Mouse (Mus musculus) forelimb bud, embryonic 11.5 days (tissue): ENCODE measurements at regions not wholly inside any gene's neighbourhood (a gene's known extent, or its start where the extent isn't known, plus 50 kb on each side); places are given as distances from the start of the nearest gene placed in this dataset.

Experiments
- DNase-seq: peaks from one replicate; pipeline ENCODE4 v3.0.0-alpha.2; 2012; ENCODE audit warnings: low read depth, low spot score

DNA sequence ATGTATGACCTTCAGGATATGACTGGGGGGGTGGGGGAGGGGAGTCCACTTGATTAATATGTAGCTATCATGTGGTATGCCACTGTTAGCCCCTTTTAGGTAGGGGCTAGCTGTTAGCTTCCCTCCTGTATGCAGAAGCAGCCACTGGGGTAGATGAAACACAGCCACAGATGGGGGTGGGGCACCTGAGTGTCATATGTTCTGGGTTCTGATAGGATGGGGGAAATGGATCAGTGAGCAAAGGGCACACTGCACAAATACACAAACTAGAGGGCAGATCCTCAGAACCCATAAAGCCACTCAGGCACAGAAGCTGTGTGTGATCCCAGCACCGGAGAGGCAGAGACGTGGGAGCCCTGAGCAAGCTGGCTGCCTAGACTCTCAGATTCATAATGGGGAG lies 107.4 kb upstream of the Hs6st1 start:
- no peak for DNase-seq

- no peak for DNase-seq
Measured at GRCm38 (mm10) chr1:35961923-35962322, 106.3 kb upstream of the Hs6st1 start.

DNA sequence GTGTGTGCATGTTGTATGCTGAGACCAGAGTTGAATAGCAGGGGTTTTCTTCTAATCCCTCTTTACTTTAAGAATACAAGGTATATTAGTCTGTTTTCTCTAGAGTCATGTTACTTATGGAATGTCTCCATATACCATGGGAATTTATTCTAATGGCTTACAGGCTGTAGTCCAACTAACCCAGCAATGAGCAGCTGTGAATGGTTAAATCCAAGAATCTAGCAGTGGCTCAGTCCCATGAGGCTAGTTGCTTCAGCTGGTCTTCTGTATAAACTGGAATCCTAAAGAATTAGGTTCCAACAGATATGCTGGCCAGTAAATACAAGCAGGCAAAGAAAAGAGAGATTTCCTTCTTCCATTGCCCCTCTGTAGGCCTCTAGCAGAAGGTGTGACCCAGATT lies 99.7 kb upstream of the Hs6st1 start:
- DNase-seq = peak; percentile 20

DNA sequence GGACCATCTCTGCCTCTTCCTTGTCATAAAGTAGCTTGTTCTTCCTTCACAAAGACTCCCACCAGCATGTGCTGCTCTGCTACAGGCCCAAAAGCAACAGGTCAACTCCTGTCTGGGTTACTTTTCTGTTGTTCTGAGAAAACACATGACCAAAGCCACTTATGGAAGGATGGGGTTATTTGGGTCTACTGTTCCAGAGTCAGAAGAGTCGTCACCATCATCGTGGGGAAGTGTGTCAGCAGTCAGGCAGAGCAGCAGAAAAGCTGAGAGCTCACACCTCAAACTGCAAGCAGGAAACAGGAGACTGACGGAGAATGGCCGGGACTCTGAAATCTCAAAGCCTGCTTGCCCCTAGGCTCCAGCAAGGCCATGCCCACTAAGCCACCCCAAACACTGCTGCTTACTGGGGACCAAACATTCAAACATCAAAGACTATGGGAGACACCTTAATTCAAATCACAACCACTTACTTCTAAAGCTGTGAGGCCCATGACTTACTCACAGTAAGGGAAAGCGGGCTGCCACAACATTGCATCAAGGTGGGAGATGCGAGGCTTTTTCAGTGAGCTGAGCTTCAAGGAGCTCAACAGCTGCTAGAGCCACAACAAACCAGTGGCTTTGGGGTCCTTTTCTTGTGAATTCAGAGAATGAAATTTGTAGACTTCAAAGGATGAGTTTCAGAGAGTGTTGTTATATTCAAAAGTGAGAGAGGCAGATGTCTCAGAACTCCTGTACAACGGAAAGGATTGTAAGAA lies 96.6 kb upstream of the Hs6st1 start:
- no peak for DNase-seq

DNA sequence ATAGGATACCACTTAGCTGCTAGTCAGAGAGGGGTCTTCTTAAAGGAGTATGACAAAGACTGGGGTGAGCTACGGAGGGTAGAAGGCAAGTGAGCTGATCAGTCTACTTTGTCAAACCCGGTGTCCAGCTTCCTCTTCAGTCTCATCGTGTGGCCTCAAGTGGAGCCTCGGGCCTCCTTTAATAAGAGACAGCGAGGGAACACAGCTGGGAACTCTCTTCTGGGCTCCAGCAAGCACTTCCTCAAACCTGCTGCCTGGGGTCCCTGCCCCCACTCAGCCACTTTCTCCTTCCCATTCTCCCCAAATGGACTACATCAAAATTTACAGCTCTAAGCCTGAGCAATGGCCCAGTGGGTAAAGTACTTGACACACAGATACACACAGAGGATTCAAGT lies 96.0 kb upstream of the Hs6st1 start:
- DNase-seq = no peak

DNA sequence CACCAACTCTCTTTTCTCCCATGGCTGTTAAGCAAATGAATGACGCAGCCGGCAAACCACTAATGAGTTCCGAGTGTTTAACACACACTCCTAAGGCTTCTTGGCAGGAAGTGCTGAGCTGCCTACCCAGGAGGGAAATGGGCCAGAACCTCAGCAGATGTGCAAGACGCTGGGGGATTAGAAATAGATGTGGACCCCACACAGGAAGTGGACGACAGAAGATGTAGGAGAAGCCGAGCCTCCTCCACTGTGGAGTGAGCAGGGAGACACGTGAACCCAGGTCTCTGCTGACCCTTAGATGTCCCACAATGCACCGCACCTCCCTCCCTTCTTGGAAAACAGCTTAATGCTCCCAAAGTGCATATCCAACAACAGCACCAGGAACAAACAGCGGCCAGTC lies 94.8 kb upstream of the Hs6st1 start:
- no peak for DNase-seq

GRCm38 (mm10) chr1:35975611-35976208 lies 92.5 kb upstream of the Hs6st1 start:
- no peak for DNase-seq

DNA sequence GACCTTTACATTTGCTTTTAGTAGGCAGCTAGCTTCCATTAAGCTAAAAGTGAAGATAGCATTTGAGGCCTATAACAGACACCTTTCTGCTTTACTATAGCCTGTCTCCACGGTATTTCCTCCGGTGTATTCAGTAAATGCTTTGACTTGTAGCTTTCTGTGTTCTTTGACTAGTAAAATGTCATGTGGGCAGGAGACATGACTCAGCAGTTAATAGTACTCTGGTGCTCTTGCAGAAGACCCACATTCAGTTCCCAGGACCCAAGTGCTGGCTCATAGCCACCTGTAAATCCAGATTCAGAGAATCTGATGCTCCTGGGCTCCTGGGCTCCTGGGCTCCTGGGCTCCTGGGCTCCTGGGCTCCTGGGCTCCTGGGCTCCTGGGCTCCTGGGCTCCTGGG lies 91.7 kb upstream of the Hs6st1 start:
- DNase-seq = no peak

- DNase-seq = no peak
Measured at GRCm38 (mm10) chr1:35978116-35978515, 90.1 kb upstream of the Hs6st1 start.

DNA sequence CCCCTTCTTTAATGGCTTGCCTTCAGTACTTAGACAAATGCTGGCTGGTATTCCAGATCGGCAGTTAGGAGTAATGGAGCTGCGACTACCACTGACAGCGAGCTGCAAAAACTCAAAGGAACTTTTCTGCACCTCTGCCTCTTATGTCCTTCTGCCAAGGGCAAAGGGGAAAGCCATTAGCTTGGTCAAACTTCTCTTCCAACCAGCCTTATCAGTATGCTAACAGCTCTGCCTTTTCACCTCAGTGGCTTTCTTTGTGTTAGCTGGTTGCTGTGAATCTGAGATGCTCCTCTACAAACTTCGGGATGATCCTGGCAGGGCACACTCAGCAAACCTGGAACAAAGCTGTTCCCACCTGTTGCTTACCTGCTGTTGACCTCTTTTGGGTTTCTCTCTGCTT lies 89.4 kb upstream of the Hs6st1 start:
- no peak for DNase-seq

GRCm38 (mm10) chr1:35981226-35981625 lies 87.0 kb upstream of the Hs6st1 start:
- no peak for DNase-seq

DNA sequence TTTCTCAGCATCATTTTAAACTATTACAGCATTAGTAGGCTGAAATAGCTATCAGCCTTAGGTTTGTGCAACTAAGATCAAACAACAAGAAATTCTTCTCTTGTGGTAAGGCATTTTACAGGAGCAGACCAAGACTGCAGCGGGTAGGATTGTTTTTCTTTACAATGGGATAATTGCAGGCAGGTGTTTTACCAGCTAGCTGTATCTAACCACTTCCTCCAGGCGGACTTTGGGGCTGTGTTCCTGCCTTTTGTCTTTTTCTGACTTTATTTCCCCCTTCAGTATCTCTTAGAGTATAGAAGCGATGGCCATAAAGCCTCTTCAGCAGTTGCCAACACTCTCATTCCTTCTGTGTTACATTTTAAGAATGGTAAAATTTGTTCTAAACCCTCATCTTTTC lies 84.8 kb upstream of the Hs6st1 start:
- no peak for DNase-seq

DNA sequence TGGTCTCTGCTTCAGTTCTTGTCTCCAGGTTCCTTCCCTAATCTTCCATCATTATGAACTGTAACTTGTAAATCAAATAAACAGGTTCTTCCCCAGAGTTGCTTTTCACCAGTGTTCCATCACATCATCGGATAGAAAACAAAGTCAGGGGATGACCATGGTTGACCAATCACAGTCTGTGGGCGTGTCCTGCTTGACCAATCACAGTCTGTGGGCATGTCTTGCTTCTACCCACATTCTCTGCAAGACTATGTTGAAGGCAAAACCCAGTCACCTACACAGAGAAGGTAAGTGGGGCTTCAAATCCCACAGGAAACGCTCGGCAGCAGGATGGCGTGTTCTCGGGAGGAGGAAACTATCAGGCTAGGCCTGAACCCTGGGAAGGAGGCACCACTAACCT lies 82.9 kb upstream of the Hs6st1 start:
- DNase-seq = no peak

DNA sequence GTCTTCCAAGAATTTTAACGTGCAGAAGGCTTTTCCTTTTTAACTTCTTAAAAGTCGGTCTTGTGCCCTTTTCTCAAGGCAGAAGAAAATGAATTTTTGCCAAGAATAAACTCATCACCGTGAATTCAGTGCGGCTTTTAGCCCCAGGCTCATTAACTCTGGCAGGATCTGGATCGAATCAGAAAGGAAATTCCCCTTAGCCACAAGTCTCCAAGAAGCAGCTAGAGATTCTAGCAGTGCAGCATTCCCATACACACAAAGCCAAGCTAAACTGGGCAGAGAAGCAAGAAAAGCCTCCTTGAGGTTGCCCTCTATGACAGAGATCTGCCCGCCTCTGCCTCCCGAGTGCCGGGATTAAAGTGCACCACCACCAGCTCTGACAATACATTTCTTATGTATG lies 81.5 kb upstream of the Hs6st1 start:
- peak; percentile 20 for DNase-seq

- no peak for DNase-seq
Measured at GRCm38 (mm10) chr1:35992227-35992909, 75.8 kb upstream of the Hs6st1 start.

- DNase-seq = no peak
Measured at GRCm38 (mm10) chr1:35992937-35993336, 75.3 kb upstream of the Hs6st1 start.

DNA sequence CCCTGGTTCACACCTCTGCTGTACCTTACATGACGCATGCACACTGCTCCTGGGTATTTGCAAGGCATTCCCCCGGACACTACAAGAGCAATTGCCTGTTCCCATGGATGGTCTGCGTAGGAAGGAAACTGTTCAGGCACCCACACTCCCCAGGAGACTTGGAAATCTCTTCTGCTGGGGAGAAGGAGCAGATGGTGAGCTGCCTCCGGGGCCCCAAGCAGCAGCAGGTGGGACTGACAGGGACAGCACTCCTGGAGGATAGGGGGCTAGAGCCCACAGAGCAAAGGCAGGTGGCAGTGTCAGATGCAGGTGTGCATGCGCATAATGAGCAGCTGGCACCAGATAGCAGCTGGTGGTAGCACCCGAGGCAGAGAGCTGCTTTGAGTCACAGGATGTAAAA lies 72.5 kb upstream of the Hs6st1 start:
- no peak for DNase-seq

- DNase-seq = no peak
Measured at GRCm38 (mm10) chr1:36001319-36001718, 66.9 kb upstream of the Hs6st1 start.

- no peak for DNase-seq
Measured at GRCm38 (mm10) chr1:36001821-36002220, 66.4 kb upstream of the Hs6st1 start.

GRCm38 (mm10) chr1:36003592-36003991 lies 64.6 kb upstream of the Hs6st1 start:
- DNase-seq = no peak

DNA sequence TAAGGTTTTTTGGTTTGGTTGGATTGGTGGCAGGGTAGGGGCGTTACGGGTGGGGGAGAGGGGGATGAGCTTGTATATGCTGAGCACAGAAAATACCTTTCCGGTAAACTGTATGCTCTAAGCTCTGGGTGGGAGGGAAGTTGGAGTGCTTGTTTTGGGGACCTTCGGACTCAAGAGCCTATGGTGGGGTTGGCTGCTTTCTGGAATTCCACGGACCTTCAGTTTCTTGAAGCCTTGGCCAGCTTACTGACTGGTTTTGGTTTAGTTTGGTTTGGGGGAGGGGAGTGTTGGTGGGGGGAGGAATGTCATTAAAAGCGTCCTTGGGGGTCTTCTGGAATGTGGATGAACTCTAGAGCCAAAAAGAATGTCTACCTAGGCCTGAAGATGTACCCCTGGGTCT lies 59.6 kb upstream of the Hs6st1 start:
- no peak for DNase-seq

DNA sequence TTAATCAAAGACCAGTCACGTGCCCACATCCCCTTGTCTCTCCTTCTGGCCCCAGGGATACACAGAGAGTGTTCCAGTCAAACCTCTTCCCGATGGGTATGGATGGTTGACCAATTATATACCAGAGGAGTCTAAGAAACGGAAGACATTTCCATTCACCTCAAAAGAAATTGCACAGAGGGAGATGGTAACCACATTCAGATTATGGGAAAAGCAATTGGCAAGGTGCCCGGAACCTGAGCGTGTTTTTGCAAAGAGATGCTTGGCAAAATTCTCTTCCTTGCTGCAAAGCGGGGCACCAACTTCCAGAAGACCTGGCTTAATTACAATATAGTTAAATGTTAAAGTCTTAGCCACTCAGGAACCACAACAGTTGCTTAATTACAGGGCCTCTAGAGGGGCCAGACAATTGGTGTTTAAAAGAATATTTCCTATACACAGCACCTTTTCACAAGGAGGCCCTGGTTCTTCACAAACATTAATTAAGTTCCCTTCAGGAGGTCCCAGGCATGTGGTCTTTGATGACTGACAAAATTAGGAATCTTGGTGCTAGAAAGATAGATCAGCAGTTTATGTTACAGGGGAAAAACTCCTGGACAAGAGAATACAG lies 59.1 kb upstream of the Hs6st1 start:
- DNase-seq = no peak

DNA sequence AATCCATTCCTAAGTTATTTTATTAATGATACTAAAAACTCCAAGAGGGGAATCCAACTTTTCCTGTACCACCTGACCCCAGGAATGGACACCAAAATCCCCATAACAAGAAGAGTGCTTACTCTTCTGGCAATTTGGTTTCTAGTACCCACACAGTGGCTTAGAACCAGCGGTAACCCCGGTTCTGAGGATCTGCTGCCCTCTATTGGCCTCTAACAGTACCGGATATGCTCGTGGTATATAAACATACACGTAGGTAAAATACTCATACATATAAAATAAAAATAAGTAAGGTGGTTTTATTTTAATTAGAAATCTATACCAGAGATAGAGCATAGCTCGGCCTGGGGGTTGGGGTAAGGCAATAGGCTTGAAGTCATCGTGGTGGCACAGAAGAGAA lies 58.0 kb upstream of the Hs6st1 start:
- no peak for DNase-seq
